ENCODE assay signal across 8 mouse cellular contexts in the genomic region with DNA sequence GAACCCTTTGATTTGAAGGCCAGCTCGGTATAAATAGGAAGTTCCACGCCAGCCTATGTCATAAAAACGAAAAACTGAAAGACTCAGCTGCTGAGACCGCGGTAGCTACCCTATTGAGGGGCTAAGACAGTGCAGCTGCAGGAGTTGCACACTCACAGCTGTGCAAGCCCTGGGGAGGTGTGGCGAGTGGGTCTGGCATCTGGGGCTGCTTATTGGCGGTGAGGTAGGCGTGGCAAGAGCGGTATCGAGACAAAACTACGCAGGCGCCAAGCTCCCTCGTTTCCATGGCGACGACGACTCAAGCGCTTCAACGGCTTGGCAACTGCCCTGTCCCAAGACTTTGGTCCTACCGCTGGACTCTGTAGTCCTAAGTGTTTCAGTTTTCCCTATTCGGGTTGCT. TPM values are rescaled to one million over a fixed set of nuclear protein-coding genes. Genes with fewer than 3 reads are reported as not detected.
DNase-seq lines count a peak whose midpoint lies in the region; ATAC-seq lines count a peak whose summit lies in the region.

Gene Zmynd10, plus strand, starts transcription at position 273 of the 400 bp plus-strand sequence.

- peaks cover 8% of the 10 kb centered on the region for H3K27me3 ChIP-seq in megakaryocyte, embryonic 14.5 days (replicated peaks)

- peak within 1 kb of the TSS; percentile 85 for H3K4me3 ChIP-seq in megakaryocyte, embryonic 14.5 days (replicated peaks)

- H3K9me3 ChIP-seq in megakaryocyte, embryonic 14.5 days = no peaks in the 10 kb centered on the region

- DNase-seq in adipocyte (ENCODE audit: low spot score) = peak; percentile 82
- peak; percentile 87 for DNase-seq in embryo, embryonic 11.5 days (ENCODE audit: low read depth, low spot score)
- DNase-seq in gastrocnemius, postnatal 25 days = peak; percentile 84
- DNase-seq in left cerebral cortex, postnatal 10 days (ENCODE audit: extremely low spot score in 1 of 2, low spot score in 2 of 2) = peak; percentile 85 to 93
- DNase-seq in right cerebral cortex, postnatal 10 days (ENCODE audit: low spot score in 2 of 2) = peak; percentile 94
- DNase-seq in yolk sac, embryonic 10.5 days (ENCODE audit: low spot score) = peak; percentile 83

- peaks cover 82% of the 10 kb centered on the region for H3K4me1 ChIP-seq in megakaryocyte, embryonic 14.5 days

- ATAC-seq in inflammation-experienced regulatory T-cells, adult 6 months = peak; percentile 33

- H3K36me3 ChIP-seq in megakaryocyte, embryonic 14.5 days (replicated peaks; ENCODE audit: low read length) = peaks cover 28% of the 10 kb centered on the region

- intact Hi-C loops in left cerebral cortex, postnatal 10 days (cut with DNase I) = no loop called here

RNA-seq across cellular contexts. Expression of gene Zmynd10, which starts in this region (rescaled TPM):
- not detected for total RNA-seq in gastrocnemius, postnatal 25 days (2021)
- 1 to 10 TPM; 1.8 to 2.9 (median 2.1) TPM for polyA plus RNA-seq in inflammation-experienced regulatory T-cells, adult 6 months (2017; shearing (Covaris generic))
- 1 to 10 TPM; 1.8 to 2.9 TPM for total RNA-seq in left cerebral cortex, postnatal 10 days (2021)
- polyA plus RNA-seq in megakaryocyte, embryonic 14.5 days (2012; ENCODE audit: insufficient read depth, low replicate concordance) = 0.68 TPM in 1 of 2 replicates, not detected in the other

Comparison
In these comparisons a context has a peak if more than half of its experiments do, and no peak if none do; other contexts are left out.
1. Peak in every context shown above with its lines: DNase-seq, ATAC-seq and H3K4me3 ChIP-seq.
2. Peak in DNase-seq in gastrocnemius, postnatal 25 days; RNA of the gene not detected or under 1 TPM.